Comparison of ENCODE assay signal across 8 mouse cellular contexts in genomic region chr6:125573189-125573928, GRCm38 (mm10). TPM values are rescaled to one million over a fixed set of nuclear protein-coding genes. Genes with fewer than 3 reads are reported as not detected.
DNase-seq lines count a peak whose midpoint lies in the region; ATAC-seq and TF ChIP-seq lines count a peak whose summit lies in the region.

No protein-coding gene starts in this region.

- peak; percentile 96 for ATAC-seq in frontal cortex, adult (ENCODE audit: low TSS enrichment)
- peak; percentile 98 for ATAC-seq in lung, embryonic 16.5 days (ENCODE audit: low read depth)

- peak overlapping the region; percentile 55 for H3K4me3 ChIP-seq in brown adipose tissue, adult 24 weeks (ENCODE audit: insufficient read depth, low read depth, low read length)
- peak overlapping the region; percentile 42 for H3K4me3 ChIP-seq in layer of hippocampus, adult 2 months
- peak overlapping the region; percentile 49 for H3K4me3 ChIP-seq in lung, embryonic 16.5 days (ENCODE audit: low read length)
- H3K4me3 ChIP-seq in olfactory bulb, adult 2 months (ENCODE audit: insufficient read depth, low read depth, low read length): peak overlapping the region; percentile 23

- H3K36me3 ChIP-seq in lung, embryonic 16.5 days (ENCODE audit: control insufficient read depth, insufficient read depth, low read length): no peaks in the 10 kb centered on the region

- no peaks in the 10 kb centered on the region for H3K9me3 ChIP-seq in lung, embryonic 16.5 days (ENCODE audit: control insufficient read depth, low read length)

- TF ChIP-seq POLR2A in olfactory bulb, adult 2 months (IDR thresholded peaks at IDR 0.05; ENCODE audit: insufficient read depth, low read depth, low read length): no peak

- WGBS in lung, embryonic 16.5 days: 3% methylated on average over 14 of the region's 14 CpGs
- WGBS in olfactory bulb, adult 2 months: 7% methylated on average over 14 of the region's 14 CpGs

- DNase-seq in ES-CJ7 (ENCODE audit: low read depth, low spot score): peak; percentile 91
- DNase-seq in heart, postnatal 4 days: peak; percentile 80
- DNase-seq in layer of hippocampus, adult 2 months (ENCODE audit: low spot score in 2 of 2): peak; percentile 33 to 37
- peak; percentile 92 for DNase-seq in thymus, postnatal 0 days (ENCODE audit: low spot score)

- no peak for TF ChIP-seq CTCF in layer of hippocampus, adult 2 months (conservative IDR thresholded peaks at IDR 0.05)
- no peak for TF ChIP-seq CTCF in olfactory bulb, adult 2 months (IDR thresholded peaks at IDR 0.05; ENCODE audit: insufficient read depth, low read depth, low read length)

- no peaks in the 10 kb centered on the region for H3K27me3 ChIP-seq in lung, embryonic 16.5 days (ENCODE audit: control insufficient read depth, insufficient read depth, low read depth, low read length)

- H3K4me1 ChIP-seq in brown adipose tissue, adult 24 weeks (ENCODE audit: control insufficient read depth, insufficient read depth, insufficient read length, low read length): peaks cover 6% of the 10 kb centered on the region; the same call in 1 of the 2 replicates
- H3K4me1 ChIP-seq in lung, embryonic 16.5 days (replicated peaks; ENCODE audit: control insufficient read depth, insufficient read depth, low read length): peaks cover 18% of the 10 kb centered on the region
- peaks cover 12% of the 10 kb centered on the region for H3K4me1 ChIP-seq in olfactory bulb, adult 2 months (ENCODE audit: control insufficient read depth, insufficient read depth, low read length)

- peak overlapping the region; percentile 54 for H3K27ac ChIP-seq in brown adipose tissue, adult 24 weeks (replicated peaks; ENCODE audit: low read depth, low read length)
- peak overlapping the region; percentile 75 for H3K27ac ChIP-seq in layer of hippocampus, adult 2 months
- H3K27ac ChIP-seq in lung, embryonic 16.5 days (ENCODE audit: low read length): peak overlapping the region; percentile 94
- 0 out of 2 replicates have a peak overlapping the region, but pooled peaks have one; percentile 24 for H3K27ac ChIP-seq in olfactory bulb, adult 2 months (ENCODE audit: insufficient read depth, low read depth, low read length)

- H3K9ac ChIP-seq in lung, embryonic 16.5 days (ENCODE audit: low read length): peak overlapping the region; percentile 64

- H3K4me2 ChIP-seq in lung, embryonic 16.5 days (ENCODE audit: low read depth, low read length): peak overlapping the region; percentile 66

RNA-seq across cellular contexts. Expression of gene Vwf, which starts 26.8 kb away (rescaled TPM):
- polyA plus RNA-seq in brown adipose tissue, adult 24 weeks (2012; ENCODE audit: insufficient read depth, insufficient read length, missing spikeins): 6.6 and 7.6 TPM in 2 replicates
- 10 to 100 TPM; 86.0 to 87.2 TPM for total RNA-seq in heart, postnatal 4 days (2021)
- total RNA-seq in layer of hippocampus, adult 2 months (2021): 10 to 100 TPM; 13.2 to 23.5 TPM
- 21.6 and 22.2 TPM in 2 replicates for polyA plus RNA-seq in lung, embryonic 16.5 days (2015; fragmentation: Nextera tagmentation; extraction: Ambion mirVana)
- polyA plus RNA-seq in olfactory bulb, adult 2 months (2012; ENCODE audit: insufficient read depth, insufficient read length, low replicate concordance, missing spikeins): not detected in 2 replicates
- 4.2 and 5.1 TPM in 2 replicates for polyA plus RNA-seq in thymus, postnatal 0 days (2015; fragmentation: Nextera tagmentation; extraction: Ambion mirVana)

Comparison
In these comparisons a context has a peak if more than half of its experiments do, and no peak if none do; other contexts are left out.
1. Peak in every context shown above with its lines: DNase-seq, ATAC-seq, H3K4me3 ChIP-seq and H3K27ac ChIP-seq.
2. DNase-seq: peak in every context shown above with its lines; median percentile 92 in thymus, postnatal 0 days; 91 in ES-CJ7; 80 in heart, postnatal 4 days; 35 in layer of hippocampus, adult 2 months.
3. H3K27ac ChIP-seq: peak in every context shown above with its lines; median percentile 94 in lung, embryonic 16.5 days; 75 in layer of hippocampus, adult 2 months; 54 in brown adipose tissue, adult 24 weeks; 24 in olfactory bulb, adult 2 months.